Mouse (Mus musculus): ENCODE measurements around the gene Vwa7.
"Not testable (repeated sequence)": the region's sequence is repeated elsewhere in the genome, so short reads cannot be mapped to it uniquely, and the experiment has no call there.

The Vwa7 gene

DNA sequence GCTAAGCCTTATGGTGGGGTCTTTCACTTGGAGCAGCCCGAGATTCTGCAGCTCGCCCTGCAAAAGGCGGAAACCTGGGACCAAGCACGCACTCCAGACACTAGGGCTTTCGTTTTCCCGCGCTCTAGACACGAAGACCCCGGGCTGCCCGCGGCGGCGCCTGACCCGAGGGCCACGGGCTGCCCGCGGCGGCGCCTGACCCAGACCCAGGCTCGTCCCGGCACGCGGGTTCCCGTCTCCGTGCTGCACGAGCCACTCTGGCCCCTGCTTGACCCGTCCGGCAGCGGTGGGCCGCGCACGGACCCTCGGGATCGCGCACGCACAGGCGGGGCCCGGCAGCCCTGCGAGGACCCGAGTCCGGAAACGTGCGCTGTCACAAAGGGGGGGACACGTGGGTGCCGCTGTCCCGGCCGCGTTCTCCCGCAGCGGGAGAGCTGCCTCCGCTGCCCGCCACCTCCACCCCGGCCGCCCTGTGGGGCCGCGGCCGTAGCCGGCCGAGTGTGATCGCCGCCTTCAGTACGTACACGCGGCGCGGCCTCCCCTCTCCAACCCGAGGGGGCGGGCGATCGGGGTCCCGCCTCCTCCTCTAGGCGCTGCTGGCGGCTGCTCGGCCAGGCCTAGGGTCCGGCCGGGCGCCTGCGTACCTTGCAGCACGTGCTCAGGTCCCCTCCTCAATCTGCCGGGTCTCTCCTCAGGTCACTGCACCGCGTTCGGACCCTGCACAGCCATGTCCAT lies 15.5 kb upstream of the Vwa7 start, which contains the start of gene Vars:
Gene Vars, plus strand, starts transcription at position 271 of the 735 bp plus-strand sequence.
- peak; percentile 86 for DNase-seq

DNA sequence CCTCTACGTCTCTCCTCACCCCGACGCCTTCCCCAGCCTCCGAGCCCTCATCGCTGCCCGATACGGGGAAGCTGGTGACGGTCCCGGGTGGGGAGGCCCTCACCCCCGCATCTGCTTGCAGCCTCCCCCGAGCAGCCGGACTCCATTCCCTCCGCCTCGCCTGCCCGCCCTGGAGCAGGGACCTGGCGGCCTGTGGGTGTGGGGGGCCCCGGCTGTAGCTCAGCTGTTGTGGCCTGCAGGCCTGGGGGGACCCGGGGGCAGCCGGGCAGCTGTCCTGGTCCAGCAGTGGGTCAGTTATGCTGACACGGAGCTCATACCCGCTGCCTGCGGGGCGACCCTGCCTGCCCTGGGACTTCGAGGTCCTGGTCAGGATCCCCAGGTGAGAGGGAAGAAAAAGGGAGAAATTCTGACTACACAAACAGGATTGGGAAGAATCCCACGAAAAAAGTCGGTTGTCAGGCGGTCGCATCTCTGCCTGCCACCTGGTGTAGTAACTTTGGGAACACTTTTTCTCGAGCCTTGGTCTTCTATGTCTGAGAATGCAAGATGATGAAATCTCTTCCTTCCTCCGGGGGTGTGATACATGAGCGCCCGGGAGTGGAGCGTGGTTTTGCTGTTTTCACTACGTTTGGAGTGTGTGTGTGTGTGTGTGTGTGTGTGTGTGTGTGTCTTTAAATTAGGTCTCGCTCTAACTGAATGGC lies 14.8 kb upstream of the Vwa7 start:
- peak; percentile 35 for DNase-seq

GRCm38 (mm10) chr17:35002153-35002865 lies 14.1 kb upstream of the Vwa7 start:
- peak; percentile 26 for DNase-seq

GRCm38 (mm10) chr17:35003022-35003838 lies 13.1 kb upstream of the Vwa7 start:
- DNase-seq: no peak

- no peak for DNase-seq
Measured at GRCm38 (mm10) chr17:35004075-35004717, 12.2 kb upstream of the Vwa7 start.

GRCm38 (mm10) chr17:35005158-35005557 lies 11.2 kb upstream of the Vwa7 start:
- no peak for DNase-seq

GRCm38 (mm10) chr17:35005902-35006301 lies 10.5 kb upstream of the Vwa7 start:
- DNase-seq: not testable (repeated sequence)

DNA sequence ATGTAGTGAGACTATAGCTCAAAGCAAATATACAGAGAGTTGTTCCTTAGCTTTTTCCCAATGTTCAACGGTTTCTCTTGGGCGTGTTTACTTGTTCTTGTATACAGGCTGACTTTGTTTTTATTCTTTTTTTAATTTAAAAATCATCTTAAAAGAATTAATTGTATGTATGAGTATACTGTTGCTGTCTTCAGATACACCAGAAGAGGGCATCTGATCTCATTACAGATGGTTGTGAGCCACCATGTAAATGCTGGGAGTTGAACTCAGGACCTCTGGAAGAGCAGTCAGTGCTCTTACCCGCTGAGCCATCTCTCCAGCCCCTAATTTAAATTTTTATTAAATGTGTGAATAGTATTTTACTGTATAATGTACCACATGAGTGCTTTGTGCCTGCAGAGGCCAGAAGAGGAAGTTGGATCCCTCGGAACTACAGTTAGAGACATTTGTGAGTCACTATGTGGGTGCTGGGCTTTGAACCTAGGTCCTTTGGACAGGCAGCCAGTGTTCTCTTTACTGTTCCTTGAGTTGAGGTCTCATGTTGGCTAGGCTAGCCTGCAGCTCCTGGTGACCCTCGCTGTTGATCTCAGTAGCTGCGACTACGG lies 8.9 kb upstream of the Vwa7 start:
- DNase-seq: no peak

- no peak for DNase-seq
Measured at GRCm38 (mm10) chr17:35009586-35009985, 6.8 kb upstream of the Vwa7 start.

- DNase-seq: no peak
Measured at GRCm38 (mm10) chr17:35011440-35011839, 4.9 kb upstream of the Vwa7 start.

DNA sequence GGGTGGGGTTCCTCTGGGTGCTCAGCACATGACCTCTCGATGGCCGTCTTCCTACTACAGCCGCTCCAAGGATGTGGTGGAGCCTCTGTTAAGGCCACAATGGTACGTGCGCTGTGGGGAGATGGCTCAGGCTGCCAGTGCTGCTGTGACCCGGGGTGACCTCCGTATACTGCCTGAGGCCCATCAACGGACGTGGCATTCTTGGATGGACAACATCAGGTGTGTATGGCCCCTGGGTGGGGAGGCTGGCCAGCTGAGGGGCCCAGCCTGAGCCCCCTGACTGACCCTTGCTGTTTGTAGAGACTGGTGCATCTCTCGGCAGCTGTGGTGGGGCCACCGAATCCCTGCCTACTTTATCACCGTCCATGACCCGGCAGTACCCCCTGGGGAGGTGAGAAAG lies 3.9 kb upstream of the Vwa7 start:
- no peak for DNase-seq

DNA sequence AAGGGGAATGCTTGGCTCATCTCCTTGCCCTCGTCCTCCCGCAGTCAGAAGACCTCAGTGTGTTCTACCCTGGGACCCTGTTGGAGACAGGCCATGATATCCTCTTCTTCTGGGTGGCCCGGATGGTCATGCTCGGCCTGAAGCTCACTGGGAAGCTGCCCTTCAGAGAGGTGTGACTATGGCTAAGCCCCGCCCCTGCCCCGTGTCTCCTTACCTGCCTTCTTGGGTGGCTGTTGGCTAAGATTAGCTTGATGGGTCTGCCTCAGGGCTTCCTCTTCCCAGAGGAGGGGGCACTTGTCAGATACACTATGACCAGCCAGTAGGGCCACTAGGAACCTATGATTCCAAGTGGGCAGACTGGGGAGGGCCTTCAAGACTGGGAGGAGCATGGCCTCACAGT lies 3.2 kb upstream of the Vwa7 start:
- DNase-seq: no peak

GRCm38 (mm10) chr17:35015296-35015695 lies 1.1 kb upstream of the Vwa7 start:
- DNase-seq: no peak

GRCm38 (mm10) chr17:35016791-35017705 lies 669 bp downstream of the Vwa7 start:
- no peak for DNase-seq

DNA sequence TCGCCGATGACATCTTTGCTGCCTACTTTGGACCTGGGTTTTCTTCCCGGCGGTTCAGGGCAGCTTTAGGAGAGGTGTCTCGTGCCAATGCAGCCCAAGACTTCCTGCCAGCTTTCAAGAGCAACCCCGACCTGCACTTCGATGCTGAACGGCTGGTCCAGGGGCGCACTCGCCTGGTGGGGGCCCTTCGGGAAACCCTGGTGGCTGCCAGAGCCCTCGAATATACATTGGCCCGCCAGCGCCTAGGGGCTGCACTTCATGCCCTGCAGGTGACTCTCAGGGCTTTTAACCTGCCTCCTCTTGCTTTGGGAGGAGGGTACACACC lies 1.3 kb downstream of the Vwa7 start:
- DNase-seq: no peak

- DNase-seq: no peak
Measured at GRCm38 (mm10) chr17:35018171-35018570, 1.8 kb downstream of the Vwa7 start.

GRCm38 (mm10) chr17:35019894-35020293 lies 3.5 kb downstream of the Vwa7 start:
- no peak for DNase-seq

- DNase-seq: no peak
Measured at GRCm38 (mm10) chr17:35020551-35020950, 4.2 kb downstream of the Vwa7 start.

GRCm38 (mm10) chr17:35021163-35021808 lies 4.9 kb downstream of the Vwa7 start:
- peak; percentile 92 for DNase-seq

GRCm38 (mm10) chr17:35021842-35022477 lies 5.6 kb downstream of the Vwa7 start:
- no peak for DNase-seq

All from thymus, postnatal 25 days (tissue).